Mouse (Mus musculus) E14TG2a.4 (cell line): ENCODE measurements around the gene Gm4070.
"Not testable (repeated sequence)": the region's sequence is repeated elsewhere in the genome, so short reads cannot be mapped to it uniquely, and the experiment has no call there.

ENCODE experiments used
- CTCF ChIP-seq: conservative IDR thresholded peaks from 2 replicates; pipeline ENCODE4 v1.5.1; 2014; ENCODE audit warnings: low read length
- NANOG ChIP-seq: IDR thresholded peaks from 2 replicates; pipeline ENCODE4 v1.6.1; 2014; ENCODE audit warnings: borderline replicate concordance, low read length, mixed read lengths

- TF ChIP-seq CTCF, NANOG: not testable (repeated sequence)
These were observed 73.9 kb downstream of the Gm4070 start for GRCm38 (mm10) chr7:105879717-105880484.
